Mouse (Mus musculus) forebrain, embryonic 15.5 days (tissue): Measurements from ENCODE around the gene Lrfn1. TPM values are rescaled to one million over a fixed set of nuclear protein-coding genes. Genes with fewer than 3 reads are reported as not detected.

Experiments
- ATAC-seq: fragments of 200-750 bp; cut with Nextera tagmentation; replicated peaks from 2 replicates; pipeline ENCODE4 v1.8.0; 2017; ENCODE audit warnings: mild to moderate bottlenecking, moderate TSS enrichment, moderate library complexity
- H3K27ac ChIP-seq: fragments of 300-500 bp; sonication (generic); replicated peaks from 2 replicates; pipeline ENCODE4 v1.5.1; 2015; ENCODE audit warnings: mild to moderate bottlenecking, inconsistent platforms
- H3K27me3 ChIP-seq: fragments of 300-500 bp; sonication (generic); 2 replicates; pipeline ENCODE4 v1.6.1; 2015; ENCODE audit warnings: inconsistent platforms
- H3K36me3 ChIP-seq: fragments of 300-500 bp; sonication (generic); 2 replicates; pipeline ENCODE4 v1.6.1; 2015; ENCODE audit warnings: mild to moderate bottlenecking, inconsistent platforms
- H3K4me1 ChIP-seq: fragments of 300-500 bp; sonication (generic); 2 replicates; pipeline ENCODE4 v1.6.1; 2015; ENCODE audit warnings: inconsistent platforms
- H3K4me2 ChIP-seq: fragments of 300-500 bp; sonication (generic); replicated peaks from 2 replicates; pipeline ENCODE4 v1.6.1; 2015; ENCODE audit warnings: mild to moderate bottlenecking, inconsistent platforms
- H3K4me3 ChIP-seq: fragments of 300-500 bp; sonication (generic); 2 replicates; pipeline ENCODE4 v1.5.1; 2015; ENCODE audit warnings: mild to moderate bottlenecking, inconsistent platforms
- H3K9ac ChIP-seq: fragments of 300-500 bp; sonication (generic); replicated peaks from 2 replicates; pipeline ENCODE4 v1.6.1; 2015; ENCODE audit warnings: mild to moderate bottlenecking, inconsistent platforms
- H3K9me3 ChIP-seq: fragments of 300-500 bp; sonication (generic); 2 replicates; pipeline ENCODE4 v1.6.1; 2016; ENCODE audit warnings: inconsistent platforms
- WGBS: fragments of 180-500 bp; shearing (Covaris S2); methylation state at CpG from one replicate; pipeline ENCODE4 v1.1.7; 2015; ENCODE audit warnings: mixed read lengths; 5-methylcytosine and 5-hydroxymethylcytosine counted together
- polyA plus RNA-seq: library from polyadenylated mRNA; unstranded; fragments of >200 nt; fragmentation: Nextera tagmentation; extraction: Ambion mirVana; gene quantifications from 2 replicates; pipeline ENCODE4 v1.2.1, GENCODE M21; 2015

Lrfn1 gene
- 10.9 and 13.0 TPM in 2 replicates for polyA plus RNA-seq

DNA sequence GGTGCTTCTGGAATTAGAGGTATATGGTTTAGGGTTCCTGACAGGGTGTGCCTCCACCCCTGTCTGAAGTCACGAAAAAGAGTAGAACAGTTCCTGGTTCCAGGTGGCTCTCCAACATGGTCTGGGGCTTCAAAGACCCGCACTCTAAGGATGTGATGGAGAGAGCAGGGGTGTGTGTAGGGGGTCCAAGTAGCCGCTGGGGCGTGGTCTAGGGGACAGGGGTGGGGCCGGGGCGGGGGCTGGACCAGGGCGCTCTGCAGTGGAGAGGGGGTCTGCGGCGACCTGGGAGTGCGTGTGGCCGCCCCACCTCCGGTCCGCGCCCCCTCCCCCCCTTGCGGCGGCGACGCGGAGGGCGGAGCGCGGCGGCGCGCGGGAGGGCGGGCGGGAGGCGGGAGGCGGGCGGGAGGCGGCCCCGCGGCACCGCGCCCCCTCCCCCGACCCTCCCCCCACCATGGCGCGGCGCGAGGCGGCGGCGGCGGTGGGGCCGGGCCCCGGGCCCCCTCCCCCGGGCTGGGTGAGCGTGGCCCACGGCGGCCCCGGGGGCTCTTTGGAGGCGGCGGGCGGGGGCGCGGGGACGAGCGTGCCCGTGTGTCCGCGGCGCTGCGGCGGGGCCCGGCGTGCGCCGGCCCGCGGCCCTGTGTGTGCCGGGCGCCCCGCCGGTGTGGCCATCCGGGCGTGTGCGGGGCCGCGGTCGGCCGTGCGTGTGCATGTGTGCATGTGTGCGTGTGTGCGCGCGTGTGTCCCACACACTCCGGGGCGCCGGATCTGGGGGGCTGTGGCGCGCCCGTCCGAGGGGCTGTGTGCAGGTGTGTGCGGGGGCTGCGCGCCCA, at the start of gene Lrfn1:
Gene Lrfn1, plus strand, starts transcription at position 450 of the 830 bp plus-strand sequence.
- H3K9me3 ChIP-seq: no peaks in the 10 kb centered on the region
- H3K9ac ChIP-seq: peak within 1 kb of the TSS; percentile 67
- peaks cover 16% of the 10 kb centered on the region for H3K4me1 ChIP-seq
- peak; percentile 81 for ATAC-seq
- H3K4me3 ChIP-seq: peak within 1 kb of the TSS; percentile 96
- peak within 1 kb of the TSS; percentile 49 for H3K27ac ChIP-seq
- WGBS: under 1% methylated on average over 72 of the region's 97 CpGs
- peaks cover 14% of the 10 kb centered on the region for H3K36me3 ChIP-seq
- peak within 1 kb of the TSS; percentile 79 for H3K4me2 ChIP-seq
- H3K27me3 ChIP-seq: no peaks in the 10 kb centered on the region

DNA sequence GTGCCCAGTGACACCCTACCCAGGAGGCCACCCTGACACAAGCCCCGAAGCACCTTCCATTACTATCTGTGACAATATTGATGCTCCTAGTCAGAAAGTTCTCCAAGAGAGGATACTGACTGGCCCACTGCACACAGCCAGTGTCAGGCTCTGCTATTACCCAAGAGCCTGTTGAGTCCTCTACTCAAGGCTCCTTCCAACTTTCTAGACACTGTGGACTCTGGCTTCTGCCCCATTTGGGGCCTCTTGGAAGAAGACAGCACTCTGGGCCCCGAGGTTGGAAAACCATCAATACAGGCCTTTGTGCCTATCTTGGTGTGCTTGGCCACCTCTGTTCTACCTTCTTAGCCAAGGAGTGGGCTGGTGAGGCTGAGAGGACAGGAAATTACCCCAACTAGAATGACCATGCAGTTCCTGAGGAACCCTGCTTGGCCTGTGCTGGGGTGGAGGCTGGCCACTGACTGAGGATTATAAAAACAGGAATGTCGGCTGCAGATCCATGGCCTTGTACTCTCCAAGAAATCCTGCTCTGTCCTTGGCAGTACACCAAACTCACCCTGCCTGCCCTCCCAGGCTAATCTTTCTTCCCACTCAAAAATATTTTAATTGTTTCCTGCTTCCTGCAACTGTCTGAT, 40.8 kb upstream of the Lrfn1 start:
- Histone ChIP-seq H3K27me3 (no peaks in the 10 kb centered on the region), H3K4me1 (no peaks in the 10 kb centered on the region), H3K9me3 (no peaks in the 10 kb centered on the region), H3K36me3 (peaks cover 84% of the 10 kb centered on the region), H3K9ac (no peak overlapping the region), H3K4me3 (no peak overlapping the region), H3K27ac (no peak overlapping the region), H3K4me2 (no peak overlapping the region)
- WGBS: 89% methylated on average over 3 of the region's 3 CpGs
- no peak for ATAC-seq

- Histone ChIP-seq H3K27me3 (no peaks in the 10 kb centered on the region), H3K4me2 (no peak overlapping the region), H3K9me3 (no peaks in the 10 kb centered on the region), H3K4me3 (no peak overlapping the region), H3K9ac (no peak overlapping the region), H3K27ac (no peak overlapping the region), H3K4me1 (no peaks in the 10 kb centered on the region), H3K36me3 (peaks cover 80% of the 10 kb centered on the region)
- no peak for ATAC-seq
- 84% methylated on average over 4 of the region's 4 CpGs for WGBS
Observed at GRCm38 (mm10) chr7:28412826-28413225, 39.0 kb upstream of the Lrfn1 start.

- Histone ChIP-seq H3K27me3 (no peaks in the 10 kb centered on the region), H3K9ac (no peak overlapping the region), H3K4me1 (no peaks in the 10 kb centered on the region), H3K4me3 (no peak overlapping the region), H3K36me3 (peaks cover 88% of the 10 kb centered on the region), H3K4me2 (no peak overlapping the region), H3K27ac (no peak overlapping the region), H3K9me3 (no peaks in the 10 kb centered on the region)
- ATAC-seq: no peak
Observed at GRCm38 (mm10) chr7:28417368-28417767, 34.4 kb upstream of the Lrfn1 start.

GRCm38 (mm10) chr7:28418096-28418670, 33.6 kb upstream of the Lrfn1 start:
- peaks cover 88% of the 10 kb centered on the region for H3K36me3 ChIP-seq
- H3K4me3 ChIP-seq: no peak overlapping the region
- ATAC-seq: no peak
- no peak overlapping the region for H3K4me2 ChIP-seq
- no peaks in the 10 kb centered on the region for H3K4me1 ChIP-seq
- H3K27me3 ChIP-seq: no peaks in the 10 kb centered on the region
- no peaks in the 10 kb centered on the region for H3K9me3 ChIP-seq
- H3K9ac ChIP-seq: no peak overlapping the region
- no peak overlapping the region for H3K27ac ChIP-seq
- 66% methylated on average over 8 of the region's 8 CpGs for WGBS

- Histone ChIP-seq H3K4me3 (no peak overlapping the region), H3K9ac (no peak overlapping the region), H3K9me3 (no peaks in the 10 kb centered on the region), H3K27ac (no peak overlapping the region), H3K27me3 (no peaks in the 10 kb centered on the region), H3K4me2 (no peak overlapping the region), H3K4me1 (no peaks in the 10 kb centered on the region), H3K36me3 (peaks cover 81% of the 10 kb centered on the region)
- no peak for ATAC-seq
- WGBS: 93% methylated on average over 2 of the region's 2 CpGs
Observed at GRCm38 (mm10) chr7:28419416-28419815, 32.4 kb upstream of the Lrfn1 start.

DNA sequence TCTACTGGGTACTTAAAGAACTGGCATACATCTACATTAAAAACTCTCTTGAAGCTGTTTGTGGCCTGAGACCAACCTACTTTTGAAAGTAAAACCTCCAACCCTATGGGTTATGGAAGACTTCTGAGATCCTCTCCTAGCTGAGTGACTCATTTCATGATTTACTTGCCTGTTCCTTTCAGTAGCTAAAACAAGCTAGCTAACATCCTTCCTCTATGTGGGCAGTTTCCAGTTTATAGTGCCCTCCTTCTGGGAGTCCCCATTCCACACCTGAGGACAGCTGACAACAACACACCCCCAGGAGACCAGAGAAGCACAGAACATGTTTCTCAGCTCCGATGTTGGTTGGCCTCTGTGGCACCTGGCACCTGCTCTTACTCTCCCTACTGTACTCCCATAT, 28.8 kb upstream of the Lrfn1 start:
- H3K9me3 ChIP-seq: no peaks in the 10 kb centered on the region
- no peaks in the 10 kb centered on the region for H3K27me3 ChIP-seq
- no peaks in the 10 kb centered on the region for H3K4me1 ChIP-seq
- H3K4me2 ChIP-seq: no peak overlapping the region
- no peak overlapping the region for H3K4me3 ChIP-seq
- H3K27ac ChIP-seq: no peak overlapping the region
- WGBS: 95% methylated on average over 1 of the region's 1 CpGs
- no peak for ATAC-seq
- H3K9ac ChIP-seq: no peak overlapping the region
- H3K36me3 ChIP-seq: peaks cover 53% of the 10 kb centered on the region

- no peak overlapping the region for H3K9ac ChIP-seq
- H3K9me3 ChIP-seq: no peaks in the 10 kb centered on the region
- H3K4me1 ChIP-seq: peaks cover 10% of the 10 kb centered on the region
- H3K4me2 ChIP-seq: no peak overlapping the region
- H3K36me3 ChIP-seq: peaks cover 11% of the 10 kb centered on the region
- no peak overlapping the region for H3K27ac ChIP-seq
- no peak for ATAC-seq
- H3K27me3 ChIP-seq: no peaks in the 10 kb centered on the region
- H3K4me3 ChIP-seq: no peak overlapping the region
Observed at GRCm38 (mm10) chr7:28427738-28428137, 24.0 kb upstream of the Lrfn1 start.

- Histone ChIP-seq H3K9me3 (no peaks in the 10 kb centered on the region), H3K4me1 (peaks cover 37% of the 10 kb centered on the region), H3K27me3 (no peaks in the 10 kb centered on the region), H3K27ac (no peak overlapping the region), H3K4me2 (no peak overlapping the region), H3K36me3 (0 out of 2 replicates have a peak, but pooled peaks cover 3% of the 10 kb centered on the region), H3K9ac (no peak overlapping the region), H3K4me3 (no peak overlapping the region)
- 87% methylated on average over 1 of the region's 1 CpGs for WGBS
- ATAC-seq: no peak
Observed at GRCm38 (mm10) chr7:28430512-28430911, 21.3 kb upstream of the Lrfn1 start.

DNA sequence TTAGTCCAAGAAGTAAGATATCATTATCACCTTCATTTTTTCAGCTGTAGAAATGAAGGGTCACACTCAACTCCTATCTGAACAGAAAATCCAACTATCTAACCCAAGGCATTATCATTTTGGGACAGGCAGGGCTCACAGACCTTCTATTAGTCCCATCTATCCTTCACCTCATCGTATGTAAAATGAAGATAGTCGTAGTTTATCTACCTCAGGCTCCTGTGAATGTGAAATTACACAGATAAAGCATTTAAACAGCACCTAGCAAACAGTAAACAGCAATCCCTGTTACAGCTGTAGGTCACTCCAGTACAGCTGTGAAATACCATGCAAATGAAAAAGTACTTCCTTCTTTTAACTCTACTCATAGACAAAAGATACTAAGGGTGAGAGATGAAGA, 19.5 kb upstream of the Lrfn1 start:
- Histone ChIP-seq H3K4me3 (no peak overlapping the region), H3K27me3 (no peaks in the 10 kb centered on the region), H3K4me2 (no peak overlapping the region), H3K9ac (no peak overlapping the region), H3K9me3 (no peaks in the 10 kb centered on the region), H3K27ac (no peak overlapping the region), H3K4me1 (peaks cover 40% of the 10 kb centered on the region), H3K36me3 (0 out of 2 replicates have a peak, but pooled peaks cover 3% of the 10 kb centered on the region)
- 96% methylated on average over 2 of the region's 2 CpGs for WGBS
- ATAC-seq: no peak

DNA sequence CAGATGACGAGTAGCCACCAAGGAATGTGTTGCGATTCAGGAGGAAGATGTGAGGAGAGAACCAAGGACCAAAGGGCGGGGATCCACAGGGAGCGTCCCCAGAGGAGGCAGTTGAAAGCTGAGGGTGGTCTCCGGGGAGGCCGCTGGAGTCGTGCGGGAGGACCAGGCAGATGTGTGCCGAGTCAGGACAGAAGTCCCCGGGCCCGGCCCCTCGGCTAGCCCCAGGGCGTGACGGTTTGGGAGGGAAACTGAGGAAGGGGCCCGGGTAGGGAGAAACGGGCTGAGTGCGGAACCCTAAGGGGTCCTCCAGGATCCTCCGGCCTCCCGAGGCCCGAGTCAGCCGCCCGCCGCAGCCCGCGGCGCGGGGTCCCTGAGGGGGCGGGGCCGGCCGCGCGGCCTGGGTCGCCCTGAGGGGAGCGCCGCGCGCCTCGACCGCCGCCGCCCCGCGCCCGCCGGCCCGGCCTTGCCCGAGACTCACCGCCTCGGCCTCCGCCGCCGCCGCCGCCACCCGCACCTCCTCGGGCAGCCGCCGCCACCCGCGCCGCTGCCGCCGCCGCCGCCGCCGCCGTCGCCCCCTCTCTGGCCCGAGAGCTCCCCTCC, 16.0 kb upstream of the Lrfn1 start:
- no peaks in the 10 kb centered on the region for H3K9me3 ChIP-seq

More for the DNA sequence above, 16.0 kb upstream of the Lrfn1 start:
- WGBS: under 1% methylated on average over 33 of the region's 70 CpGs
- Histone ChIP-seq H3K36me3 (0 out of 2 replicates have a peak, but pooled peaks cover 3% of the 10 kb centered on the region), H3K4me1 (peaks cover 42% of the 10 kb centered on the region), H3K27me3 (no peaks in the 10 kb centered on the region), H3K27ac (peak overlapping the region; percentile 80), H3K4me3 (peak overlapping the region; percentile 70), H3K4me2 (peak overlapping the region; percentile 83), H3K9ac (peak overlapping the region; percentile 80)
- ATAC-seq: peak; percentile 24
